Mouse (Mus musculus) small intestine, adult 2 months (tissue): ENCODE measurements at regions not wholly inside any gene's neighbourhood (a gene's known extent, or its start where the extent isn't known, plus 50 kb on each side); places are given as distances from the start of the nearest gene placed in this dataset.

Source experiments
- CTCF ChIP-seq: fragments of 200-500 bp; IDR thresholded peaks from 2 replicates; pipeline ENCODE4 v1.5.1; 2012; ENCODE audit warnings: low read depth, mild to moderate bottlenecking, control low read depth, inconsistent platforms, low read length, moderate library complexity, mixed read lengths; ENCODE audit not compliant: insufficient replicate concordance, insufficient read length; ENCODE audit errors: extremely low read depth
- POLR2A ChIP-seq: fragments of 200-500 bp; IDR thresholded peaks from 2 replicates; pipeline ENCODE4 v1.6.1; 2012; ENCODE audit warnings: low read depth, mild to moderate bottlenecking, control low read depth, inconsistent platforms, low read length, moderate library complexity

DNA sequence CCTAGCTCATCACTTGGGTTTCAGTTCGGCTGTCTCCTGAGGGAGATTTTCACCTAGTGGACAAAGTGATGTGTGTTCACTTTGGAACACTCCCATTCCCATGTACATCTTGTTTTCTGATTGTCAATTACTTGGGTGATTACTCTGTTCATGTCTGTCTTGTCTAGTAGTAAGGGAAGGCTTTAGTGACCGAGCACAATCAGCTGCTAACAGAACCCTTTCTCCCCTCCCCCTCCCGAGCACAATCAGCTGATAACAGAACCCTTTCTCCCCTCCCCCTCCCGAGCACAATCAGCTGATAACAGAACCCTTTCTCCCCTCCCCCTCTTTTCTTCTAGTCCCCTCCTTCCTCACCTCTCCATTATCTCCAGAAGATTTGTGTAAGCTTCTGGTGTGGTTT is 79.6 kb upstream of the Plppr4 start:
- no peak for TF ChIP-seq POLR2A
- TF ChIP-seq CTCF = no peak
